Mouse (Mus musculus) kidney, postnatal 4 days (tissue): ENCODE data around the gene Eif4h.

Experiments used
- DNase-seq, 2 experiments: peaks; one replicate each; pipeline ENCODE4 v3.0.0; 2021; ENCODE audit warnings: mixed read lengths in 2 of 2

The Eif4h gene

DNA sequence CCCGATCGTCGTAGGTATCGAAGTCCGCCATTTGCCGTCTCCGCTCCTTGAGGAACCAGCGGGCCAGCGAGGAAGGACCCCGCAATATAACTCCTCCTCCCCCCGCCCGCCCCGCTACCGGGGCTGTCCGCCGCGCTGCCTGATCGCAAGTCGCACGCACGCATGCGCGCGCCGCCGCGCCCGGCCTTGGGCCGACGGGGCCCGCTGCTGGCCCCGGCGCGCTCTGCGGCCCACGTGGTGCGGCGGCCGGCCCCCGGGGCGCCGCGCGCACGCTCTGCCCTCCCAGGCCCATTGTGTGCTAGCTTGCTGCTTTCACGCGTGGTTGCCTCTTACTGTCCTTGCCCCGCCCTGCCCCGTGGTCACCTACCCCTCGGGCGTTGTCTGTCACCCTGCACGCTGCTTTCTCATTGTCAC is at the start of gene Eif4h:
Gene Eif4h, minus strand, starts transcription at position 222 of the 414 bp plus-strand sequence.
- DNase-seq = peak; percentile 98 to 99

DNA sequence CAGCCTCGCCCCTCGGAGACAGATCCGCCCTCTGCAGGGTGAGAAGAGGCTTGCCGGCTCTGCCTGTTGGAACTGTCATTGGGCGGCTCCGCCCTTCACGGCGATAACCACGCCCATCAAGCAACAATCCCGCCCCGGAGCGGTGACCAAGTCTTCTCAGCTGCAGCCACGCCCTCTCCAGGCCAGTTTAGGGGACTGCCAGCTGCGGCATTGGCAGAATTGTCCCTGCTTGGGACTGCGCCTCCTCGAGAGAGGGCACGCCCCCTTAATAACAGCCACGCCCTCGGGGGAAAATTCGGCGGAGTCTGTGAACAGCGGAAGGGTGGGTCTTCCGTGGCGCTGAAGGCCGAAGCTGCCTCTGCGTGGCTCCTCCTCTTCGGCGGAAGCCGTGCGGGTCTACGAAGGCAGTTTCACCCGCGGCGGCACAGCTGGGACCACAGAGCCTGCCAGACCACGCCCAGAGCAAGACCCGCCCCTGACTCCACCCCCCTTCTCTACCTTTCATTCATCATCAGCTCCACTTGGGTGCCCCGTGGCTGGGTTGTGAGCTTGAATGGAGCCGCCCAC is 49.5 kb upstream of the Eif4h start:
- peak; percentile 99 for DNase-seq

DNA sequence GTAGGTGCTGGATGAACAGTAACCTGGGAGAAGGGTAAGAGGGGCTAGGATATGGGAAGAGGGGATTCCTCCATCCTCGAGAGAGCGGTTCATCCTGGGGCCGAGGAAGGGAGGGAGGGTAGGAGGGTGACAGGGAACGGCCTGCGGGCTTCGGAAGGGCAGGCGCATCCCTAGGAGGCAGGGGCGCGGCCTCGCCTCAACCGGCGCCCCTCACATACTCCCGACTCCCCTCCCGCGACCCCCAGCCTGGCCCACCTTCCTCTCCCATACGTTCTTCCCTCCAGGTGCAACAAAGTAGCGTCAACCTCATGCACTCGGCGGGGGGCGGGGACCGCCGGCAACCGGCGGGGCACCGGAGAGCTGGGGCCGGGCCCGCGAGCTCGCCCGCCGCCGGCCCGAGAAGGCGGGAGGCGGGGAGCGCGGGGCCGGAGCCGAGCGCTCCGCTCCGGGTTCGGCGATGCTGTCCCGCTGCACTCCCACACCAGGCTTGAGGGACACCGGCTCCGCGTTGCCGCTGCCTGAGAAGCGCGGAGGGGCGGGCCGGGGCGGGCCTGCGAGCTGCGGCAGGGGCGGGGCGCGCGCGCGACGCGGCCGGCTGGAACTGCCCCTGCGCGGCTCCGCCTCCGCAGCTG is 48.9 kb upstream of the Eif4h start, which contains the start of gene Limk1:
Gene Limk1, minus strand, starts transcription at position 513 of the 632 bp plus-strand sequence.
- no peak for DNase-seq

DNA sequence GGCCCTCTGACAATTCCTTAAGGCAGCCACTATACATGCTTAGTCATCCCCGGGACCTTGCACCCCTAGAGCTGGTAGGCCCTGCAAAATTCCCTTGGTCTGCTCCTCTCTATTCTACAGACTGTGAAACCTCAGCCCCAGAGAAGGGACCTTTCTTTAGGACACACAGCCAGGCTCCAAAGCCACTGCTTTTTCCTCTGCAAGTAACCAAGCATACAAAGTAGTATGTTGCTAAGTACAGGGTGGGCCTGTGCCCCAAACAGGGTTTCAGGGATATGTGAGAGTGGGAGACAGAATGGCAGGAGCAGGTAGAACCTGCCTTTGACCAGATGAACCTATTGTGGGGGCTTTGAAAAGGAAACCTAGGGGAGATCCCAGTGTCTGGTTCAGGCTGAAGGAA is 47.9 kb upstream of the Eif4h start:
- no peak for DNase-seq

DNA sequence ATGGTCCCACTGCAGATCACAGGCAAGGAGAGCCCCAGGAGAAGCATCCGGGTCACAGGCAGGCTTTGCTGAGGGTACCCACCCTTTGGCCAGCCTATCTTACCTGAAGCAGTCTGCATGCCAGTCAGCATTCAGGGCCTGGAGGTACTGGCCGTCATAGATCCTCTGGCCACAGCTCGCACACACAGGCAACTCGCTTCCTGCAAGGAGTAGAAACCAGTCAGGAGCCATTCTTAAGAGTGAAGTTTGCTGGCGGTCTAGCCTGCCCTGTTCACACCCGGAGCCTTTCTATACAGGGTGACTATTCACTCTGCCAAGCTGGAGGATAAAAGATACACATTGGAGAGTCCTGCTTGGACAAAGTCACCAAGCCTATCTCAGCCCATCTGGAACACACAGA is 47.3 kb upstream of the Eif4h start:
- DNase-seq = no peak

DNA sequence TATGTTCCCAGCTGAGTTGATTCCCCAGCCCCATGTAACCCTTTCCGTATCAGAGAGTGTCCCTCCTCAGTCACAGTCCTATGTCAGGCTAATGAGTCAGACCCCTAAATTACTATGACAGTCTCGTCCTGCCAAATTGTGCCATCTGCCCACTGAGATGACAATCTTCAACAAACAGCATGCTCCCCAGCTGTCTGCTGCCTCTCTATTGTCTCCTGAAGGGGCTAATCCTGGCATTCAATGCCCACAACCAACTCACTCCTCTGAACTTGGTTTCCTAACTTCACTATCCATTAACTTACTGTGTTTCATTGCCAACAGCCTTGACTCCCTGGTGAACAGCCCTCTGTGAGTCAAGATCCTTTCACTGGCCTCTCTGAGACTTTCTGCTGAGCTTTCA is 45.1 kb upstream of the Eif4h start:
- DNase-seq = no peak

DNA sequence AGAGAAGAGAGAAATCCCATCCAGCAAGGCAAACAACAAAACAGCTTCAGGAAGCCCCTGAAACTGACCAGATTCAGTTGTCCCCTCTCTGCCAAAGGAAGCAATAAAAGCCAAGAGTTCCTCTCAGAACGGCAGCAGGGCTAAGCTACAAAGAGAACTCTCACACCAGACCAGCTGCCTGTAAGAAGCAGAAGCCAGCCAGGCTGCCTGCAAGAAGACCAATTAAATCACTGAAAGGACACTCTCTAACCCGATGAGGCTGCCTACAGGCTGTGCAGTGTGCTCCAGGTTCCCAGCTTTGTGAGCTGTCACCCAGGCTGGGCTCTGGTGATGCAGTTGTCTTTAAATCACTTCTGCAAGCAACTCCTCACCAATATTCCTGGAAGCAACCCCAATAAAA is 44.5 kb upstream of the Eif4h start:
- DNase-seq = no peak

DNA sequence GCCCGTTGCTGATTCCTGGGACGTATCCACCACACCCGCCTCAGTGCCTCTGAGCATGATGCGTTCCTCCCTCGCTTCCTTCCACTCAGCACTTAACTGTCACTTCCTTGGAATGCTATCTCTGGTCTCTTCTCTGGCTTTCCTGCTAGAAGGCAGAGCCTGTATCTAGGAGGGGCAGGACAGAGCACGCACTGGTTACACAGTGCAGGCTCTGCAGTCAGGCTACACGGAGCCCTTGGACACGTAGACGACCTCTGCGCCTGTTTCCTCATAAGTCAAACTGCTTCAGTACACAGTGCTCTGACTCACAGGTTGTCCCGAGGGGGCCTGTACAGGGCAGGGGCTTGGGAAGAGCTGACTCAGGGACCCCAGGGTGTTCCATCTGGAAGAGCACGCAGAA is 40.9 kb upstream of the Eif4h start:
- no peak for DNase-seq

DNA sequence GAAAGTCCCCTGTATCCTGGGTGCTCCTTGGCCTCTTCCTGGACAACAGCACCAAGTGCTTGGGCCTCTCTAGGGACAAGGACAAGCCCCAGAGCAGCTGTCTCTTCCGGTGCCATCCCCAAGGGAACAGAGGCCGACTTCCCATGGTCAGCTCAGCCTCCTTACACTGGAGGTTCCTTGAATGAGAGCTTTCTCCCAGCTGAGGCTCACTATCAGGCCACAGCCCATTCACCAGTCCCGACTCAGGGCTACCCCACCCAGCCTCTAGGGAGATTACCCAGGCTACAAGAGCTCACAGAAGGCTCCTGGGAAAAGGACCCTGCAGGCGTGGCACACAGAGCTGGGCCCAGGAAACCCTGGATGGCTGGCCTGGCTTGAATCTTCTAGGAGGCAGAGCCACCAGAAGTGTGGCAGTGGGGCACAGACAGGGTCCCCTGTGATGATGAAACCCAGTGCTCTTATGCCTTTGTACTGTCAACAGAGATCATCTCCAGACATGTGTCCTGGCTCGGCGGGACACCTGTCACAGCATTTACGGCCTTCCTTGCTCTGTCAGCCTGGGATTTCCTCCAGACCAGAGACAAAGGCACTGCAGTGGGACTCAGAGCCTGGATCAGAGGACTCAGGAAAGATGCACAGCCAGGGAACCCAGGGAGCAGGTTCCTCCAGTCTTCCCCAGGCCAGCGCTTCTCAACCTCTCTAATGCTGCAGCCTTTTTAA is 39.7 kb upstream of the Eif4h start:
- no peak for DNase-seq

DNA sequence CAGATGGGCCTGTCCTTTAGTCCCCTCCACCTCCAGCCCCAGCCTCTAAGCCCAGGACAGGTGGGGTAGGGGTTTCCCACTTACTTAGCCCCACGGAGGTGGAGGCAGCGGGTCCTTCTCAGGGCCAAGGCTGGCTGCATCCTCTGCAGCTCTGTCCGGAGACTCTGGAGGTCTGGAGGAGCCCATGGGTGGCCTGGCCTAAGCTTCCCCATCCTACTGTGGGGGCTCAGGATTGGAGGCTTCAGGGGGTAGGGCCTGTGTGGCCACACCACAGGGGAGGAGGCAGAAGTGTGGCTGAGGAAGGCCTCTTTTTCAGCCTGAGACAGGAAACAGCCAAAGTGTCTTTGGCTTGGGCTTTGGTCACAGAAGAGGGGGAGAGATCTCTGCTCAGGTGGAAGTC is 38.7 kb upstream of the Eif4h start:
- no peak for DNase-seq

DNA sequence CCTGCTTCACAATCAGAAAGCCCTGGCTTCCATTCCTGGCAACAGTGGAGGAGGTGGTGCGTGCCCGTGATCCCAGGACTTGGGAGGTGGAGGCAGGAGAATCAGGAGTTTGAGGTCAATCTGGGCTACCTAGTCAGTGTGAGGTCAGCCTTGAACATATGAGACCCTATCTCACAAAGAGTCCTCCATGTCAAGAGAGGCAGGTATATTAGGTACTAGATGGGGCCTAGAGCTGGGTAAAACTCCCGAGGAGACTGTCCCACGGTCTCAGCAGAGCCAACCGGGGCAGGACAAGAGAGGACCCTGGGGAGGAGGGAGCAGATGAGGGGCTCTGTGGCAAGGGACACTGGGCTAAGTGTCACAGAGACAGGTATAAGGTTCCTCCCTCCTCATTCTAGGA is 38.2 kb upstream of the Eif4h start:
- no peak for DNase-seq

DNA sequence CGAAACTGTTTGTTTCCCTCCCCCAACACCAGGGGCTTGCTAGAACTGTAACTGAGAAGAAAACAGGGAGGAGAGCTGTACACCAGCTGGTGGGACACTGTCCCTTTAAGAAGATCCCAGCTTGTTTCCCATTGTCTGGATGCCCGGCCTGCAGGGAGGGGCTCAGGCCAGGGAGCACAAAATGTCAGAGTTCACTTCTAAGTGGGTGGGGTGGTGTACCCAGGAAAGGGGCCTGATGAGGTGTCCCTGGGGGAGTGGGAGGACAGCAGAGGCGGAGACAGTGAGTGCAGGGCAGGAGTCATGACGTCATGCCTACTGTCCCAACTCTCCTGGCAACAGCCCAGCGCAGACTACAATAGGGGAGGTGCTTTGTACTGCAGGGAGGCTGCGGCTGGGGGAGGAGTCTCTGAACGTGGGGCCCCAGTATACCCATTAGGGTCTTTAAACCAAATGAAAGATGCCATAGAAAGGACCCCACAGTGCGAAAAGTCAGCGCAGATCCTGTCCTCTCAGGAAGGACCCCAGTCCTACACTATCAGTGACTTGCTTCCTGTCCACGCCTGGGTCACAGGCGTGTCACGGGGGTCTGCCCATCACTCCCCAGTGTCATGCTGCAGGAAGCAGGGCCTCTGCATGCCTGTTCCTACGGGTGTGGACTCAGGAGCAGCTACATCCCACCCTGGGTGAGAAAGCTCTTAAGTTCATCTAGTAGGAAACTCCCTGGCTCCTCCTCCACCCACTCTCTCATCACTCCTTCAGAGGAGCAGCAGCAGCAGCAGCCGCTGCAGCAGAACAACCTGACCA is 36.9 kb upstream of the Eif4h start:
- peak; percentile 84 to 89 for DNase-seq

DNA sequence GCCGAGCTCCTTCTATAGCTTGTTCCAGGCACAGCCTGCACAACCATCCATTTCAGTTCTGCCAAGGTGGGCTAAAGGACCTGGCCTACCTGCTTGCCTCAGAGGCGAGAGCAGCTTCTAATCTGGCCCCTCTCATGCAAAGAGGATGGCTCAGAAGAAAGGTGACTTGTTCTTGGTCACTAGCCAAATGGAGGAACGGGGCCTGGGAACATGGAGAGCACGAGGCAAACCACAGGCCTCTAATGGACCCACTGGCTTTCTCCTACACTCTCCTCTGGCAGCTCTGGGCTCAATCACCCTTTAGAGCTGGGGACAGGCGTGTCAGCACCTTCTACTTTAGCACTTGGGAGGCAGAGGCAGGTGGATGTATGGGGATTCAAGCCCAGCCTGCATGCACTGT is 35.7 kb upstream of the Eif4h start:
- DNase-seq = no peak

DNA sequence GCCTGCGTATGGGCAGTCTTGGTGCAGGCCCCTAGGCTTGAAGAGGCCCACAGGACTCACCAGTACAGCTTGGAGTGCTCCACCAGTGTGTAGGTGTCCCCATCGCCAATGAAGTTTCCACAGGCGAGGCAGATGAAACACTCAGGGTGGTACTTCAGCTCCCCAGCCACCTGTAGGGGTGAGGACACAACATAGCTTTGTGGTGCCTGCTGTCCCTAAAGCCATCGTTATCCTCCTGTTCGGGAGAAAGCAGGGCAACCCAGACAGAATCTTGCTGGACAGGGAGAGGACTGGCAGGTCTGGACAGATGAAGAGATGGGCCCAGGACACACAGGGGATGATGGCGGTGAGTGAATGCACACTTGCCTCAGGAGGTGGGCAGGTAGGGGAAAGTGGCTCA is 33.3 kb upstream of the Eif4h start:
- DNase-seq = no peak

DNA sequence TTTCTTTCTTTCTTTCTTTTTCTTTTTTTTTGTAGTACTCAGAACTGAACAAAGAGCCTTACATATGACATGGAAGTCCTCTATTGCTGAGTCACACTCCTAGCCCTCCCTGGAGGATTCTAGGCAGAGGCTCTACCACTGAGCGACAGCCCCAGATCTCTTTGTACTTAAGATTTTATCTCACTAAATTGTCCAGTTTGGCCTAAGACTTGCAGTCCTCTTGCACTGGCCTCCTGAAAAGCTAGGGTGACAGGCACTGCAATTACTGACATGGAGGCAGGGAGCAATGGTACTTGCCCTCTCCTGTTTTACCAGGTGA is 32.9 kb upstream of the Eif4h start:
- DNase-seq = no peak

DNA sequence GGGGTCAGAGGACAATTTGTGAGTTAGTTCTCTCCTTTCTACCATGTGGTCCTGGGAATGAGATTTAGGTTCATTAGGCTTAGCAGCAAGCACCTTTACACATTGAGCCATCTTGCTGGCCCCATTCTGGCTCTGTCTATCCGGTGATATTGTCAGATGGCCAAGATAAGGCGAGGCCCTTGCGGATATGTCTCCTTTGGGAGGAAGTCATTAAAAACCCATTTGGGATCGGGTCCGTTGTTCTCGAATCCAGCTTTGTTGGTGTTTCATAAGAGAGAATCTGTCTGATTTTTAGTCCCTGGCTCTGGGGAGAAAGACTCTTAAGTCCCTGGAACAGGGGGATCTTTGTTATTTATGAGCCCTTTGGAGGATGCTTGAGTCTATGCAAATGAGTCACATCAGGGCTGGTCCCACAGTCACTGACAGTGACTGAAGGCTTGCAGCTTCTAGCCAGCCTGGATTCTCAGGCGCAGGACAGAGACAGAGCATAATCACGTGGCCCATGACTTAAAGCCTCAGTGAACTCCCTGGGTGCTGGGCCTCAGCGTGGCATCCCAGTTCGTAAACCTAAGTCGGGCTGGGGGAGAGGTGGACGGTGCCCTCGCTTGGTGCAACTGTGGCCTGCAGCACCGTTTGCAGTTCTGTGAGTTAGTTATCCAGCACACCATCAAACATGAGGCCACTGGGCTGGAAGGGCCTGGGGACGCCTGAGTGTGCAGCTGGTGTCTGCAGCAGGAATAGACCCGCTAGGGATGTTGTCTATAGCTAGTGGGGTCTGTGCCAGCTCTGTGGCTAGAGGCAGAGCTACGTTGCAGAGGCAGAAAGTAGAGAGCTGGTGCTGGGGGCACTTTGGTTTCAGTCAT is 32.3 kb upstream of the Eif4h start:
- DNase-seq = no peak

DNA sequence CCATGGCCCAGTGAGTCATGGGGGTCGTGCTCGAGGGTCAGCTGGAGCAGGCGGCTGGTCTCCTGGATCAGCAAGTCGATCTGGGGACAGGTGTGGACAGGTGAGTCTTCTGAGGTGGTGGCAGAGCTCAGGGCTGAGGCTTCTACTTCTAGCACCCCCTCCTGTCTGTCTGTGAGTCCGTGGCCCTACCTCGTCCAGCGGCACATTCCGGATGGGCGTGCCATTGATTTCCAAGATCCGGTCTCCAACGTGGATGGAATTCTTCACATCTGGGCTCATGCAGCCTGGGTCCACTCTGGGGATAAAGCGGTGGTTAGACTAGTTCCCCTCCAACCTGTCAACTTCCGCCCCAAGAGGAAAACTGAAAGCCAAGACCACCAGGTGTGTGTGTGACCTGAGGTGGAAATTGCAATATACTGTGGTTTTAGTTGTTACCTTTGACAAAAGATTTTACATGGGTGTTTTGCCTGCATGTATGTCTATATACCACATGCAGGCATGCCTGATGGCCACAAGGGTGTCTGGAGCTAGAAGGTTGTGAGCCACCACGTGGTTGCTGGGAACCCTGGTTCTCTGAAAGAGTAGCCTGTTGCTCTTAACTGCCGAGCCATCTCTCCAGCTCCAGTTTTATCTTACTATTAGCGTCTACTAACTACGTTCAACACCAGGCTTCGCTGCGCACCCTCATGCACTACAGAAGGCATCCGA is 29.9 kb upstream of the Eif4h start:
- no peak for DNase-seq

DNA sequence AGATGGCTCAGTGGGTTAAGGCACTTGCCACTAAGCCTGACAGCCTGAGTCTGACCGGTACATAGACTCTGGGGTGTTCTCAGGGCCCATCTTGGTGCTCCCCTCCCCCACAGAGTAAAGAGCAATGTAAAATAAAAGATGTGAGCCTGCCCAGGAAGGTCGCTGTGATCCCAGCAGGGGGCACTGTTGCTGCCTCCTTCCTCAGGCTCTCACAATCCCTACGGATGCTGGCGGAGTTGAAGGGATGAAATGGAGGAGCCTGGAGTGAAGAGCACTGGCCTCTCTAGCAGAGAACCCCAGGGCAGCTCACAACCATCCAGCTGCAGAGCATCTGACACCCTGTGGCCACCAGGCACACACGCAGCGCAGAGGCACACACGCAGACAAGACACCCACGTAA is 29.2 kb upstream of the Eif4h start:
- peak; percentile 61 to 66 for DNase-seq

DNA sequence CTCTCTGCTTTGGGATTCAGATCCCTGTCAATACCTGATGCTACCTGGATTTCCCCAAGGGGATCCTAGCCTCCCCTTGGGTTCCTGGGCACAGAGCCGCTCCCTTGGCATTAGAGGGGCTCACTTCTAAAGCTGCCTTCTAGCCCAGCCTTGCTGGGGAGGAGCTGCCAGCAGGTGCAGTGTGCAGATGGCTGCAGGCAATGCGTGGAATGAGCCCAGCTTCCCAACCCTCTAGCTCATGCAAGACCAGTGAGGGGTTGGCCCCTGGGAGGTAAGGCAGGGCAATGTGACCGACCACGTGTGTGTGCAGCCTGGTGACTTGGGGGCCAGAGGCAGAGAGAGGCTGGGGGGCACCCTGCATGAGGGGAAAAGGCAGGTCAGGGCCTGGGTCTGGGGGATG is 17.4 kb upstream of the Eif4h start:
- DNase-seq = no peak

DNA sequence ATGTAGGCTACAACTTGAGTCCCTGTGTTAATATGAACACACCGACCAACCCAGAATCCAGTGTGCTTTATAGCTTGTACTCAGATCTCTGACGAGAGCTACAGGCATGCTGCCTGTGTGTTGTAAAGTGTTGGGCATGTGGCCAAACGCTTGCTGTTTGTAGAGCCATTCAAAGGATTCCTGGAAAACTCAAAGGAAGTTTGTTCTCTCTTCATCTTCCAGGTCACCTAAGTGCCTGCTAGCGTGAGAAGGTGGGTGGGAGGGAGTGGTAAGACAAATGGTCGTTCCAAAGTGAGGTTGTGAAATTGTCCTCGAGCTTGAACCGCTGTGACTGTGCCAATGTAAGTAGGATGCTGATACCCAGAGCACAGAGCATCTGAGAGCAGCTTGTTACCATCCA is 12.7 kb upstream of the Eif4h start:
- peak; percentile 51 to 63 for DNase-seq

DNA sequence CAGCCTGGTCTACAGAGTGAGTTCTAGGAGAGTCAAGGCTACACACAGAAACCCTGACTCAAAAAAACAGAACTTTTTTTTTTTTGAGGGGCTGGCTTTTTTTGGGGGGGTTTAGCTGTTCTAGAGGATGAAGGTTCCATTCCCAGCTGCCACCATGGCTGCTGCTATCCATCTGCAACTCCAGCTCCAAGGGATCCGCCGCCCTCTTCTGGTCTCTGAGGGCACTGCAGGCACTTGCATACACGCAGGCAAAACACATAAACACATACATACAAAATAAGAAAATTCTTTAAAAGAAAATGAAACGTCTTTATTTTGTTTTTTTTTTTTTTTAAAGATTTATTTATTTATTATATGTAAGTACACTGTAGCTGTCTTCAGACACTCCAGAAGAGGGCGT is 11.6 kb upstream of the Eif4h start:
- peak; percentile 79 to 82 for DNase-seq

DNA sequence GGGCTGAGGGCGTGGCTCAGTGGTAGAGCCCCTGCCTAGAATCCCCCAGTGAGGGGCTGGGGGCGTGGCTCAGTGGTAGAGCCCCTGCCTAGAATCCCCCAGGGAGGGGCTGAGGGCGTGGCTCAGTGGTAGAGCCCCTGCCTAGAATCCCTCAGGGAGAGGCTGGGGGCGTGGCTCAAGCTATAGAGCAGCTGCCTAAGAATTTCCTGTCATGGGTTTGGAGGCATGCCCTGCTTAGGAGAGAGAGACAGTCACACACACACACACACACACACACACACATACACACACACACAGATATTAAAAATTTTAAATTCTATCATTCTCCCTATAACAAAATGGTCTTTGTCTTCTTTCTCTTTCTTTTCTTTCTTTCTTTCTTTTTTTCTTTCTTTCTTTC is 9.7 kb upstream of the Eif4h start:
- DNase-seq = peak; percentile 55 to 64
